Mouse (Mus musculus): Measurements from ENCODE around the gene Mgat1.

Gene Mgat1

DNA sequence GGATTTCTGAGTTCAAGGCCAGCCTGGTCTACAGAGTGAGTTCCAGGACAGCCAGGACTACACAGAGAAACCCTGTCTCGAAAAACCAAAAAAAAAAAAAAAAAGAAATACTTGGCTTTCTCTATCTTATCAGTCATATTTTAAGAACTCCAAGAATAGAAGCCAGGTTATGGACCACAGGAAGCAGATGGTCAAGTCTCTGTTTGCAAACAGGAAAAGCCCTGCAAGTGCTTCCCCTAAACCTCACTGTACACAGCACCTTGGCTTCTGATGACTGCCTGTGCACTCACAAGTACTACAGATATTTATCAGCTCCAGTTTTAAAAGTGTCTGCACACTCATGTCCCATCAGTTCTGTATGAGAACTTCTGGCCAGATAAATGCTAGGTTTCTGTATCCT, 2.5 kb upstream of the Mgat1 start:
- DNase-seq (ENCODE audit: low spot score) = no peak

DNA sequence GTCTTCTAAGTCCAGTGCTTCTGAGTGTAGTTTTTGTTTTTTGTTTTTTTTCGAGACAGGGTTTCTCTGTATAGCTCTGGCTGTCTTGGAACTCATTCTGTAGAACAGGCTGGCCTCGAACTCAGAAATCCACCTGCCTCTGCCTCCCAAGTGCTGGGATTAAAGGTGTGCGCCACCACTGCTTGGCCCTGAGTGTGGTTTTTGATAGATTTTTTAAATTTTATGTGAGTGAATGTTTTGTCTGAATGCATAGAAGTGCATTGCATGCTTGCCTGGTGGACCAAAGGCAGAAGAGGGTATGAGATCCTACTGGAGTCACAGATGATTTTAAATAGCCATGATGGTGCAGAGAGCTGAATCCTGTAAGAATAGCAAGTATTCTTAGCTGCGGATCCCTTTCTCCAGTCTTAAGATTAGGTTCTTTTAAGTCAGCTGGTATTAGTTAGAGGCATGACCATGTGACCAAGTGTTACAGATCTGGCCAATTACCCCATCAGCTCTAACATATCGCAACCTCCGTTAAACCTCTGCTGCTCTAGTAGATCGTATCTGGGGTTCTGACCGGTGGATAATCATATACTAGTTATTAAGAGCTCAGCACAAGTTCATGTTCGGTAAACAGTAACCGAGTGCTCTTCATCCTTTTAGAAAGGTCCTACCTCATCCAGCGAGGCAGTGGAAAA, 906 bp upstream of the Mgat1 start:
- DNase-seq (ENCODE audit: low spot score) = peak; percentile 55

DNA sequence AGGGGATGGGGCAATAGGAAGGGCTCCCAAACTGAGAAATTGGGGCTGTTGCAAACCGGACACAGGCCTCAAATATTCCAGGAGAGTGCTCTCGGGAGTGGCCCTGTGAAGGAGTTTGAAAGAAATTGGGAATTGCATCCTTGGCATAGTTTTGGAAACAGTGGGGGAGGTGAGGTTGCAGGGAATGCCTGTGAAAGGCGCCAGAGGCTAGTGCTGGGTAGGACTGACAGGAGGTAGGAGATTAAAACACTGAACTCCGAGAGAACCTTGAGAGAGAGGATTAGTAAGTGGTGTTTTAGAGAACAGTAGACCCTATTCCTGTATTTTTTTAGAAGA, 572 bp downstream of the Mgat1 start:
- no peak for DNase-seq (ENCODE audit: low spot score)

DNA sequence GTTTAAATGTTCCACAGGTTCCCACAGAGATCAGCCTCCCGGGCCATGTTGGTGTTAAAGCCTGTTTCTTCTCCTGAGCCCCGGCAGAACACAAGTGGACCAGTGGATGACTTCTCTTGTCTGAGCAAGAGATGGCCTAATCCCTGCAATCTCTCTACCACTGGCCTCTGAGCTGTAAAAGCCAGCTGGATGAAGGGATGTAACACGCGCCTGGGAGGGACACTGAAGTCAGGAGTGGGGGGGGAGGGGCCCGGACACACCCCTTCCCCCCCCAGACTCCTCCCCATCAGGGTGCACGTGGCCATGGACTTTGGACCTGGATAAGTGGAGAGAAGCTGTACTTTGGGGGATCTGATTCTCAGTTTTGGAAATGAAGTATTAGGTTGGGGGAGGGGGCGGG, 1.2 kb downstream of the Mgat1 start:
- DNase-seq (ENCODE audit: low spot score) = peak; percentile 77

DNA sequence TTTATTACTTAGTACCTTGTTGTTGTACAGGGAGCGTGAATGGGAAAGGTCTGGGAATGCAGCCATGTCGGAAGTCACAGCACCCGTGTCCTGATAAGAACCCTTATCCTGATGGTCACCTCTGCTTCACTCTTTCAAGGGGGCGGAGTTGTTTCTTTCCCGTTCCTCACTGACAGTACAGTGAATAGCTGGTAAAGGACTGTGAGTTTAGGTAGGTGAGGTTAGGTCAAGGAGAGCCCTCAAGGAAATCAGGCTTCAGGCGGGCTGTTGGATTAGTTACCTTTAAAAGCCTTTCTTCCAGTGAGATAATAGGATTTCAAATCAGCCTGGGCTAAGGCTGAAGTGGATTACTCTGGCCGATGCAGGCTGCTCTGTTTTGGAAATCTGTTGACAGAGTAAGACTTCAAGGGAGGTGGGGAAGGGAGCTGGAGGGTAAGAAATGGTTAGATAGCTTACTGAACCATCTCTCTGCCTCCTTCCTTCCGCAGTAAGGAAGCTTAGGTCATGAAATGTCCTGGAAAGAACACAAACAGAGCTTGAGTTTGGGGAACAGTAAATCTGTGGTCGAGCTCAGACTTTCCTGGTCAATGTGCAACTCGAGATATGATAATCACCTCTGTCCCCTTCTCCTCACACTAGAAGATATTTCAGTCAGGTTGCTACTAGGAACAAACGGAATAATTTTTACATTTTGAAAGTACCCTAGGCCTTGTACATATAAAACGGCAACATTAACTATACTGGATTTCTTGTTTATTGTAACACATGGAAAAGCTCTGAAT, 1.8 kb downstream of the Mgat1 start:
- peak; percentile 38 for DNase-seq (ENCODE audit: low spot score)

DNA sequence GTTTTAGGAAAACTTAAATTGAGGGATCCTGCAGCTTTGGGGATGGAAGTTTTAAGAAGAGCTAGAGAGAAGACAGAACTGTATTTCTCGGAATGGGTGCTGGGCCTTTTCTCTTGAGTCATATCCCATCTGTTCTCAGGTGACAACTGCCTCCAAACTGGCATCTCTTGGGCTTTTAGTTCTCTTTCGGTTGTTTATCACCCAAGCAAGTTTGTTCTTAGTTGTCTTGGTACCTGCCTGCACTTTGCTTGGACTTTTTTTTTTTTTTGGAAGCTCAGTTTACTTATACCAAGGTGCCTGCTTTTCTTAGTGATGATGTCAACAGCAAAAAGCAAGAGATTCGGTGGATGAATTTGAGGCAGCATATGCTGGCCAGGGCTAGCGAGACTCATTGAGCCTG, 2.5 kb downstream of the Mgat1 start:
- DNase-seq (ENCODE audit: low spot score) = no peak

DNA sequence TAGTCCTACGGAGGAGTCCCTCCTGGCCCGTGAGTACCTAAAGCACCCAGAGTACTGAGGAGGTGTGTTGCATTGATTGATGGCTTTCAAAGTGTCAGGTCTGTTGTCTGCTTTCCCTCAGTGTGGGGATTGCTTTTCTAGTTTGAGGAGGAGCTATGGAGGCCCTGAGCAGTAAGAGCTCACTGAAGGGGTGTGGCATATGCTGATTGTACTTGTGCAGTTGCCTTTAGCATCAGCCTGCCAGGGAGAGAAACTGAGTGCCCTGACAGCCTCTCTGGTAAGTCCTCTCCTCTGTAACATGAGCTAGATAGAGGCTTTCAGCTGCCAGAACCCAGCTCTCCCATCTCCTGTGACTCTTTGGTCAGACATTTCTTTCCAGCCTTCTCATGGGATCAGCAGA, 3.3 kb downstream of the Mgat1 start:
- peak; percentile 59 for DNase-seq (ENCODE audit: low spot score)

DNA sequence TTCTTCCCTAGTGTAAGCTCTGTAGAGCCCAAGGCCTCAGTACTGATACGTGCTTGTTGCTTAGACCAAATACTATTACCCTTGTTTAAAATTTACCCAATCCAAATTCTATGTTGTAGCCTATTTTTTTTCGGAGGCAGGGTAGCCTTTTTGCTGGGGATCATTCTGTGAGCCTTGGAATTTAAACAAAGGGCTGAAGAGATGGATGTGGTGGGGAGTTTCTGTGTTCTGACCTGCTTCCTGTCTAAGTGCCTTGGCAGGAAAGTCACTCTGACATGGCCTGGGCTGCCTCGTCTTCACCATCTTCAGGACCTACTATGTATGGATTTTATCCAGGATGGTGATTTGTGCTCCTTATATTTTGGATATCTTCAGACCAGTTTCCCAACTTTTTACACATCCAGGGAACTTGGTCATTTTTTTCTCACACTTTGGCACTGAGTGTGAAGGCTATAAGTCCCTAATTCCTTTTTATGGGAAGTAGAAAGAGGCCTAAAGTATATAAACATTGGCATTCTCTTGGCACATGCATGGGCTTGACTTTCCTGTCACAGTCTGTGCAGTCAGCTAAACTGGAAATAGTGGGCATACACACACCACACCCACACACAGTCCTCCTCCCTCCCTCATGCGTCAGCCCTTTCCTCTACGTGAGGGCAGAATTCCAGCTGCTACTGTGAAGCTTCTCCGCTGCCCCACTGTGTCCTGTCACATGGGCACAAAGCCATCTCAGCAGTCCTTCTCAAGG, 4.4 kb downstream of the Mgat1 start:
- peak; percentile 58 for DNase-seq (ENCODE audit: low spot score)

DNA sequence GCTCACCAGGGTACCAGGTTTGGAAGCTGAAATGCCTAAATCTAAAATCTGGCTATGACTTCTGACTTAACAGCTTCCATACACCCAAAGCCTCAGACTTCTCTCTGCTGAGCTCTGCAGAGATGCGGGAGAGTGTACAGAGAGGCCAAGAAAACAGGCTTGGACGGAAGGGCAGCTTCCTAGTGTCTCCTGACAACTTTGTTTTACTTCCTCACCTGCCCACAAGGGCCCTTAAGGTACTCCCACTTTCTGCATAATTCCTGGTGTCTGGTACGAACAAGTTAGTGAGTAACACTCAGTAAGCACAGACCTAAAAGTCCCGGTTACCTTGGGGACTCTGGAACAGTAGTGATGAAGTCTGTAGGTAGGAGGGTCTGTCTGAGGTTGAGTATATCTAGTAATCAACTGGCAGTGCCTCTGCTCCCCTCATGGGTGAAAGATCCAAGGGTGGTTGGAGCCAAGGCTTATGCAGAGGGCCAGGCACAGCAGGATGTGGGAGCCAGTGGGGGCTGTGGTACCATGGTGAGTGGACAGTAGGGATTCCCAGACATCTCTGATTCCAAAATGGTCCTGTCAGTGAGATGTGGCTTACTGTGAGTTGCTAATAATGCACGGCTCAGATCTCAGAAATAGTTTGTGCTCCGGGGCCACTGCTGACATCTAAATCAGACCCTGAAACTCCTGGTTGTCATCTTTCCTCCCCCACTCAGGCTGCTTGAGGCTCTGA, 5.1 kb downstream of the Mgat1 start:
- DNase-seq (ENCODE audit: low spot score) = no peak

DNA sequence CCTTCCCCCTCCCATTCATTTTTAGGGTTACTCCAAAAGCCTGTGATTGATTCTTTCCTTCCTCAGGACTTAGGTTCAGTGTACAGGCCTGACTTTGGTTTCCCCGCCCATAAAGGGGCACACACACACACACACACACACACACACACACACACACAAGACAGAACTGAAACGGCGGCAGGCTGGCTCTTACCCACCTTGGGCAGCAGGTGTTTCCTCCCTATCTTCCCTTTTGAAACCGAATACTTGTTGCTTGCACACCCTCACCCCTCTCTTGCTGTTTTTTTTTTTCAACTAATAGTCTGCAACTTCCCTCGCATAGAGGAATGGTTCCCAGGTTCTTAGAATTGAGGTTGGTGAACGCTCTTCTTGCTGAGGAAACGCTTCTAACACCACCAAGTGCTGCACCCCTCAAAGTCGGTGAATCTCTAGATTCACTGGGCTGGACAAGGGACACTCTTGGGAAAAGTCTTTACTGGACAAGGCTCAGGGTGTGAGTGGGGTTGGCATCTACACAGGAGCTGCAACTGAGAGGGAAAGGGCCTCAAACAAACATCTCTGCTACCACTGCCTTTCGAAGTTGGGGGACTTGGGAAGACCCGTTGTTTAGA, 5.9 kb downstream of the Mgat1 start:
- DNase-seq (ENCODE audit: low spot score) = no peak

DNA sequence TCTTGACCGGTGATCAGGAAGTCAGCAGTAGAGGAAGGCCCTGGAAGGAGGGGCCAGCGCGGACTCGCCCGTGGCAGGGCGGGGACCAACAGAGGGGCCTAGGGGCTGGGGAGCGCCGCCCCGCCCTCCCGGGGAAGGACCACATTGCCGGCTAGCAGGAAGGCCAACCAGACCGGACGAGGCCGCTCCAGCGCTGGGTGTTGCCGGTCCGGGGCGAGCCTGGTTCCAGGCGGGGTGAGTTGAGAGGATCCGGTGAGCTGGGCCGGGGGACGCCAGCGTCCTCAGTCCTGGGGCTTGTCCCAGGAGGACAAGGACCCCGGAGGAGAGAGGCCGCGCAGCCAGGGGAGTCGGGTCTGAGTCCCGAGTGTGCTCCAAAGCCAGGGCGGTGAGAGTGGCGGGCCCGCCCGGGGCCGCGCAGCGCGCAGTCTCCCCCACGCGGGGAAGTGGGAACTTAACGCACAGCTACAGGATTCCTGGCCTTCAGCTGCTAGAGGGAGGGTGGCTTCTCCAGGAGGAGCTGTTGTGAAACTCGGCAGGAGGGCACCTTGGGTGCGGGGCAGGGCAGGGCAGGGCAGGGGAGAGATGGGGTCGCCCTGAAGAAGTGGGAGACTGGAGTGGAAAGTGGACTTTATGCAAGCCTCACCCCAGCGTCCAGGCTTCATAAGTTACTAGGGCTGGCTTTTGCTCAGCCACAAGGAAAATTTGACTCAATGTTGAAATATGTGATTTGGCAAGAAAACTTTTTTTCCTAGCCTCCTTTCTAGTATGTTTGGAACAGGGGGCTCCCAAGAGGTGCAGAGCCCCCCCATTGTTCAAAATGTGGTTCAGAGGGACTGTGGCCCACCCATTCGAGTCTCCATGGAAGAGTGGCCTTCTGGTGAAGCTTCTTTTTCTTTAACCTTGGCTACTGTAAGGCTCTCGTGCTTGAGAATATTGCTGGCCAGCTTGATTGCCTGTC, 6.7 kb downstream of the Mgat1 start:
- peak; percentile 87 for DNase-seq (ENCODE audit: low spot score)

DNA sequence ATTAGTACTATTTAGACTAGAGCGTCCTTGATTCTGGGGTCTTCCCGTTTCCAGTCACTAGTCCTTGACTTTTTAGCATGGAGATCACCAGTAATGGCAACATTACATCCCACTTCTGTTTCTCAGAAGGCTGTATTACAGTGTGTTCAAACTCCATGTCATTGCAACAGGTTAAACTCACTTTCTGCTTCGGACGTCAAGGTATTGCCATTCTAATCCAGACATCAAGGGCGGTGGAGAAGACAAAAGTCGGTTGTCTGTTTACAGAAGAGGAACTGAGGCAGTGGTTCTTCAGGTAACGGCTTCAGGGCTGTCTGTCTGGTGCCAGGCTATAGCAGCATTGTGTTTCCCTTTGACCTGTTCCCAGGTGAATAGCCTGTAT, 7.4 kb downstream of the Mgat1 start:
- no peak for DNase-seq (ENCODE audit: low spot score)

DNA sequence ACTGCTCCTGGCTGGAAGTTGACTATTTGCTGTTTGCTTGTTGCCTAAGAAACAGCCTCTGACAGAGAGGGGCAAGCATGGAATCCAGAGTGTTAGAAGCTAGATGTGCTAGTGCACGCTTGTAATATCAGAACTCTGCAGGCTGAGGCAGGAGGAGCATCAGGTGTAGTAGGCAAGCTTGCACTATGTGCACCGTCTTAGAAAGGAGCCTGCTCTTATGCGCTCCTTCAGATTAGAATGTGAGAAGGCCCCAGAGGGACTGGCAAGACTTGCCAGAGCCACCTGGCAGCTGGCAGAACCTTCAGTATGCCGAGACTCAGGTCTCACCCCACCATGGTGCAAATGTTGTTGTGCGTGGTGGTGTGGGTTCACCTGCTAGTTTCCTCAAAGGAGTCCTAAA, 8.1 kb downstream of the Mgat1 start:
- DNase-seq (ENCODE audit: low spot score) = no peak

DNA sequence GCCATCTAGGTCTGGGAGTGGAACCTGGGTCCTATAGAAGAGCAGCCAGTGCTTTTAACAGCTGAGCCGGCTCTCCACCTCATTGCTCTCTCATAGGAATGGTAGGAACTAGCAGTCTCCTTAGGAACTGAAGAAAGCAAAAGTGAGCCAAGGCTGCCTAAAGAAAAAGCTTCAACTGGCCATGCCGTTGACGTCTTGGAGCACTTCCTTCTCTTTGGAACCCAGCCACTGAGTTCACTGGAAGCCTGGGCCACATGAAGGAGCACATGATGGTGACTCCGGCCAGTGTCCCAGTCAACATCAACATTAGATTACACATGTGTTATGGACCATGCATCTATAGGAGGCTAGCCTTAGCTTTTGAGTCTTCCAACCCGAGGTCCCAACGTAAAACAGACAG, 9.0 kb downstream of the Mgat1 start:
- no peak for DNase-seq (ENCODE audit: low spot score)

DNA sequence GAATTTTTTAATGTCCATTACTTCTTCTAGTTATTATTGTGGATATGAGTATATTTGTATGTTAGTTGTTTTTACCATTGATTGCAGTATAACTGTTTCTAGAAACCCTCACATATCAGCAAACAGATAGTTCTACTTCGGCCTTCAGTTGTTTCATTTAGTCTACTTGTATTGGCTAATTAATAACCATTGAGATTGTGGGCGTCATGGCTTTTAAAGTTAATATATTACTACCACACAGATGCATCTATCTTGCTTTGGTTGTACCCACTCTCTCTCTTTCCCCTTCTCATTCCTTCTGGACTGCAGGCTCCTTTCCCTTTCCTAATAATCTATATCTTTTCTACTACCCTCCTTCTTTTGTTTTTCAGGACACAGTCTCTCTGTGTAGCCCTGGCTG, 15.3 kb downstream of the Mgat1 start:
- no peak for DNase-seq (ENCODE audit: low spot score)

DNA sequence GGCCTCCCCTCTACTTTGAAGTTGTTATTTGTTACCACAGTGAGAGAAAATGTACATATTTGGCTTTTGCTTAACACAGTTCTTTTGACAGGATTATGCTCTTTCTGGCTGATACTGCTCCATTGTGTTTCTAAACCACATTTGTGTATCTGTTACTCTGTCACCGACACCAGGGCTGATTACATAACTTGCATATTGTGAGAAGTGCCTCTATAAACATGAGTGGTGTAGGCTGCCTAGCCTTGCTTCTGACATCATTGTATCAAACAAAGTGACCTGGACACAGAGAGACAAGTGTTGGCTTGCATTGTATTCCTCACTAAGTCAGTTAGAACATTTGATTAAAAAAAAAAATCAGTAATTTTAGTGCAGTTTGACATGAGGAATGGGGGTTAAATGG, 15.8 kb downstream of the Mgat1 start:
- DNase-seq (ENCODE audit: low spot score) = no peak

DNA sequence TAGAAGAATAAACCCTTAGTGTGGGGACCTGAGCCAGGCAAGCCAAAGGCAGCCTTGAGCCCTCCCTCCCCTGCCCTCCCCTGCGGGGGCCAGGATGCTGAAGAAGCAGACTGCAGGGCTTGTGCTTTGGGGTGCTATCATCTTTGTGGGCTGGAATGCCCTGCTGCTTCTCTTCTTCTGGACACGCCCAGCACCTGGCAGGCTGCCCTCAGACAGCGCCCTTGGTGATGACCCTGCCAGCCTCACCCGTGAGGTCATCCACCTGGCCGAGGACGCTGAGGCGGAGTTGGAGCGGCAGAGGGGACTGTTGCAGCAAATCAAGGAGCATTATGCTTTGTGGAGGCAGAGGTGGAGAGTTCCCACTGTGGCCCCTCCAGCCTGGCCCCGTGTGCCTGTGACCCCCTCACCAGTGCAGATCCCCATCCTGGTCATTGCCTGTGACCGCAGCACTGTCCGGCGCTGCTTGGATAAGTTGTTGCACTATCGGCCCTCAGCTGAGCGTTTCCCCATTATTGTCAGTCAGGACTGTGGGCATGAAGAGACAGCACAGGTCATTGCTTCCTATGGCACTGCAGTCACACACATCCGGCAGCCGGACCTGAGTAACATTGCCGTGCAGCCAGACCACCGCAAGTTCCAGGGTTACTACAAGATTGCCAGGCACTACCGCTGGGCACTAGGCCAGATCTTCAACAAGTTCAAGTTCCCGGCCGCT, 16.8 kb downstream of the Mgat1 start:
- DNase-seq (ENCODE audit: low spot score) = peak; percentile 92

DNA sequence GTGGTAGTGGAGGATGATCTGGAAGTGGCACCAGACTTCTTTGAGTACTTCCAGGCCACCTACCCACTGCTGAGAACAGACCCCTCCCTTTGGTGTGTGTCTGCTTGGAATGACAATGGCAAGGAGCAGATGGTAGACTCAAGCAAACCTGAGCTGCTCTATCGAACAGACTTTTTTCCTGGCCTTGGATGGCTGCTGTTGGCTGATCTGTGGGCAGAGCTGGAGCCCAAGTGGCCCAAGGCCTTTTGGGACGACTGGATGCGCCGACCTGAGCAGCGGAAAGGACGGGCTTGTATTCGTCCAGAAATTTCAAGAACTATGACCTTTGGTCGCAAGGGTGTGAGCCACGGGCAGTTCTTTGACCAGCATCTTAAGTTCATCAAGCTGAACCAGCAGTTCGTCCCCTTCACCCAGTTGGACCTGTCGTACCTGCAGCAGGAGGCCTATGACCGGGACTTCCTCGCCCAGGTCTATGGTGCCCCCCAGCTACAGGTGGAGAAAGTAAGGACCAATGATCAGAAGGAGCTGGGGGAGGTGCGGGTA, 17.4 kb downstream of the Mgat1 start:
- no peak for DNase-seq (ENCODE audit: low spot score)

DNA sequence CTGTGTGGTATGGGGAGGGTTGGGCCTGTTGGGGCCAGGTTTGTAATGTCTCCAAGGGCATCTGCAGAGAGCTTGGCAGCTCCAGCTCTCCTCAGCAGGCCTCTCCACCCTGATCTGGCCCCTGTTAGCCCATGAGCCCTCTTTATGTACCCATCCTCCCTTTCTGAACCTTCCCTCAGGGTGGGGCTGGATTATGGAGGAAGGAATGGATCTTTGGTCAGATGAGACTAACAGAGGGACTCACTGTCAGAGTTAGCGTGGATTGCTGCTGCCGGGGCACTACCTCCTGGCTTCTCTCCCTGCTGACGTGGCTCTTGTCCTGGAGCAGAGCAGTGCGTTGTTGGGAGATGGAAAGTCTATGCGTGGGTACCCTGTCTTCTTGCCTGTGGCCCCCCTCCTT, 18.3 kb downstream of the Mgat1 start:
- no peak for DNase-seq (ENCODE audit: low spot score)

DNA sequence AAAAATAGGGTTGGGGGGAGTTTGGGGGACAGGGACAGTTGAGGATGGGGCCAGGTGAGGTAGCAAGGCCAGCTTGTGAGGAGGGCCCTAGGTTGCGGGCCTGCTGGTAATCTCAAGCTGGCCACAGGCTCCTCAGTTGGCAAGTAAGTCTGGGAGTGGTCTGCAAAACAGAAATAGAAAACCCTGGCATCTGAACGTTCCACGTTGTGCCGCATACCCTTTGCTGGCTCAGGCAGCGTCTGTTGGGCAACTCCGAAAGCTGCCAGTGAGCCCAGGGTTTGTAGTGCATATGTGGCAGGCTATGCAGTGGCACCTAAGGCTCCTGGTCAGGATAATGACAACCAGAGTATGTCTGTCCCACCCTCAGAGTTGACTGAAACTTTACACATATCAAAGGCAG, 19.2 kb downstream of the Mgat1 start:
- no peak for DNase-seq (ENCODE audit: low spot score)

All from MN1 (cell line).